Mouse (Mus musculus) adipose tissue, adult 10 weeks (tissue): Measurements from ENCODE around the gene Olfr678. TPM values are rescaled to one million over a fixed set of nuclear protein-coding genes. Genes with fewer than 3 reads are reported as not detected.

Experiments used
- polyA plus RNA-seq: library from polyadenylated mRNA; stranded (reverse); fragments of 350-450 nt; fragmentation: Illumina TruSeq; extraction: RNeasy Lipid Tissue Mini Kit (QIAGEN cat#74804); gene quantifications from one replicate; pipeline ENCODE4 v1.2.3, GENCODE M21; 2014; ENCODE audit warnings: low read depth, low replicate concordance

Olfr678 gene
- polyA plus RNA-seq: not detected

GRCm38 (mm10) chr7:105064175-105064574, at the start of gene Olfr678:
TSS of gene Olfr678 (plus strand) at chr7:105064475.

DNA sequence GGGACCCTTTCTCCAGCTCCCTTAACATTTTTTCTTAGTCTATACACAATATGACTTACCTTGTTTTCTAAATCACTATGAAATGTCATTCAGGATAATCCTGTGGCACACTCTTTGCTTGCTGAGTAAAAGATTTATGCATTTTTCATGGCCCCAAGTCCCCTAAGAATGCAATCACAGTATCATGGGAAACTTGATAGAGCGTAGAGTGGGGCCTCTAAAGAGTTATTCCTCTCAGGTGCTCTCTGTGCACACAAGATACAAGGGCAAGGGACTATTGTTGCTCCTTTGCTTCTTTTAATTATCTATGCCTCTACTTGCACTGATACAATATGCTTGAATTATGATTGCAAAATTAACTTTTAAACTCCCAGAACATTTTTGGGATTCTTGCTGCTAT, 35.9 kb upstream of the Olfr678 start, which contains the start of gene Olfr675:
Gene Olfr675 (minus strand): TSS at position 101 of the 400 bp plus-strand sequence.

GRCm38 (mm10) chr7:105032398-105032797, 31.9 kb upstream of the Olfr678 start, which contains the start of gene Olfr676:
TSS of gene Olfr676 (plus strand) at chr7:105032698.

GRCm38 (mm10) chr7:105080905-105081304, 16.6 kb downstream of the Olfr678 start, which contains the start of gene Olfr679:
TSS of gene Olfr679 (plus strand) at chr7:105081205.

DNA sequence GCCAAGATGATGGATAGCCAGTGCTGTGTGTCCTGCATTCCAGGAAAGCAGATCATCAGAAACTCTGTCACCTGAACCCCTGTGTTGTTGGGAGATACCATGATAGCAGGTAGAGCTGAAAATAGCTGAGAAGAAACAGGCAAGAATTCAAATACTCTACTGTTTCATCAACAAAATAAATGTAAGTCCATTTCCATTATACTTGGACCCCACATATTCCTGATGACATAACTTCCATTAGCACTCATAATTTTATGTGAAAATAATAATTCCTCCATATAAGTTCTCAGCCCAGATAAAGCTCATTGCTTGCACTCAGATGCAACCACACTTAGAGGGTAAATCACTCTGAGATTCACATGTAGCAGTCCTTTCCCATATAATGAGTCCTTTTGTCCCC, 28.4 kb downstream of the Olfr678 start, which contains the start of gene Olfr680-ps1:
Gene Olfr680-ps1 (minus strand): TSS at position 101 of the 400 bp plus-strand sequence.

GRCm38 (mm10) chr7:105116536-105116935, 52.3 kb downstream of the Olfr678 start, which contains the start of gene Olfr681:
TSS of gene Olfr681 (plus strand) at chr7:105116836.

Other genes starting within 250 kb of the Olfr678 start
- gene Usp17lb, start 221.9 kb upstream of the Olfr678 start, polyA plus RNA-seq: 0.22 TPM
- not detected for gene Usp17la, start 207.5 kb upstream of the Olfr678 start, polyA plus RNA-seq
- not detected for gene Olfr665, start 186.4 kb upstream of the Olfr678 start, polyA plus RNA-seq
- gene Olfr666, start 168.5 kb upstream of the Olfr678 start, polyA plus RNA-seq: 0.20 TPM
- gene Olfr667, start 143.0 kb upstream of the Olfr678 start, polyA plus RNA-seq: not detected
- not detected for gene Olfr668, start 136.4 kb upstream of the Olfr678 start, polyA plus RNA-seq
- not detected for gene Olfr669, start 130.2 kb upstream of the Olfr678 start, polyA plus RNA-seq
- gene Olfr670, start 101.9 kb upstream of the Olfr678 start, polyA plus RNA-seq: not detected
- gene Olfr671, start 85.3 kb upstream of the Olfr678 start, polyA plus RNA-seq: not detected
- gene Olfr672, start 62.4 kb upstream of the Olfr678 start, polyA plus RNA-seq: not detected
- not detected for gene Olfr675, start 36.0 kb upstream of the Olfr678 start, polyA plus RNA-seq
- not detected for gene Olfr676, start 31.8 kb upstream of the Olfr678 start, polyA plus RNA-seq
- not detected for gene Olfr677, start 13.1 kb upstream of the Olfr678 start, polyA plus RNA-seq
- not detected for gene Olfr679, start 16.7 kb downstream of the Olfr678 start, polyA plus RNA-seq
- gene Olfr680-ps1, start 28.3 kb downstream of the Olfr678 start, polyA plus RNA-seq: not detected
- not detected for gene Olfr681, start 52.4 kb downstream of the Olfr678 start, polyA plus RNA-seq
- not detected for gene Olfr683, start 82.5 kb downstream of the Olfr678 start, polyA plus RNA-seq
- not detected for gene Olfr684, start 99.2 kb downstream of the Olfr678 start, polyA plus RNA-seq
- gene Olfr685, start 121.5 kb downstream of the Olfr678 start, polyA plus RNA-seq: not detected
- gene Olfr686, start 143.0 kb downstream of the Olfr678 start, polyA plus RNA-seq: not detected
- not detected for gene Olfr688, start 223.6 kb downstream of the Olfr678 start, polyA plus RNA-seq
- gene Olfr689, start 246.7 kb downstream of the Olfr678 start, polyA plus RNA-seq: not detected